Comparison of ENCODE assay signal across 14 mouse cellular contexts in genomic region chr7:134376786-134377185, GRCm38 (mm10). TPM values are rescaled to one million over a fixed set of nuclear protein-coding genes. Genes with fewer than 3 reads are reported as not detected.
A peak's percentile ranks its signal among the peaks of the same experiment; 100 is the strongest.
DNase-seq lines count a peak whose midpoint lies in the region; ATAC-seq lines count a peak whose summit lies in the region.
"Had no signal": no experiment of that assay in that cellular context is flagged by ENCODE, and none has a peak within 500 bp of the region (broad histone marks: within the 10 kb centered on the region; RNA-seq: fewer than 3 reads in every experiment).

No protein-coding gene starts in this region.

- H3K27me3 ChIP-seq in heart, embryonic 16.5 days (ENCODE audit: control insufficient read depth, insufficient read depth, low read length) = no peaks in the 10 kb centered on the region
- H3K27me3 ChIP-seq in embryonic facial prominence, embryonic 15.5 days = no peaks in the 10 kb centered on the region

- no peak overlapping the region for H3K27ac ChIP-seq in heart, embryonic 16.5 days (ENCODE audit: low read length)
- 0 out of 2 replicates have a peak overlapping the region, but pooled peaks have one; percentile 49 for H3K27ac ChIP-seq in embryonic facial prominence, embryonic 15.5 days (replicated peaks)
- H3K27ac ChIP-seq: hindbrain, embryonic 10.5 days had no signal

- peaks cover 6% of the 10 kb centered on the region for H3K4me1 ChIP-seq in heart, embryonic 16.5 days (ENCODE audit: control insufficient read depth, insufficient read depth, low read length)
- H3K4me1 ChIP-seq in embryonic facial prominence, embryonic 15.5 days = peaks cover 20% of the 10 kb centered on the region

- no peaks in the 10 kb centered on the region for H3K9me3 ChIP-seq in heart, embryonic 16.5 days (replicated peaks; ENCODE audit: control insufficient read depth, low read length)
- no peaks in the 10 kb centered on the region for H3K9me3 ChIP-seq in embryonic facial prominence, embryonic 15.5 days (replicated peaks)
- H3K9me3 ChIP-seq: hindbrain, embryonic 10.5 days had no signal

- WGBS in heart, embryonic 16.5 days = 52% methylated on average over 7 of the region's 7 CpGs
- WGBS in embryonic facial prominence, embryonic 15.5 days = 44% methylated on average over 7 of the region's 7 CpGs

- no peak overlapping the region for H3K4me3 ChIP-seq in heart, embryonic 16.5 days (ENCODE audit: low read length)
- H3K4me3 ChIP-seq in embryonic facial prominence, embryonic 15.5 days (replicated peaks) = no peak overlapping the region
- H3K4me3 ChIP-seq: hindbrain, embryonic 10.5 days; myocyte had no signal

- no peak for DNase-seq in heart, postnatal 14 days
- DNase-seq in lung, postnatal 36 days = peak; percentile 4
- DNase-seq in lung, postnatal 10 days = no peak
- DNase-seq in layer of hippocampus, postnatal 25 days (ENCODE audit: extremely low spot score in 1 of 2, low spot score in 1 of 2) = peak; percentile 10 to 16
- DNase-seq in urinary bladder, adult 18-20 months (ENCODE audit: low spot score in 2 of 2) = no peak
- DNase-seq: cerebellum, adult 9-10 months; kidney, adult 2 months; thymus, postnatal 4 days had no signal

- H3K4me2 ChIP-seq in heart, embryonic 16.5 days (ENCODE audit: low read depth, low read length) = no peak overlapping the region
- H3K4me2 ChIP-seq in embryonic facial prominence, embryonic 15.5 days (replicated peaks) = no peak overlapping the region
- H3K4me2 ChIP-seq: liver, embryonic 11.5 days had no signal

- no peak overlapping the region for H3K9ac ChIP-seq in heart, embryonic 16.5 days (ENCODE audit: low read length)
- H3K9ac ChIP-seq in embryonic facial prominence, embryonic 15.5 days = no peak overlapping the region

- H3K36me3 ChIP-seq in heart, embryonic 16.5 days (ENCODE audit: control insufficient read depth, insufficient read depth) = no peaks in the 10 kb centered on the region
- H3K36me3 ChIP-seq in embryonic facial prominence, embryonic 15.5 days = no peaks in the 10 kb centered on the region
- H3K36me3 ChIP-seq: hindbrain, embryonic 10.5 days had no signal

- 0 out of 2 replicates have a peak, but pooled peaks have one; percentile 10 for ATAC-seq in heart, embryonic 16.5 days (replicated peaks; ENCODE audit: extremely low read depth, insufficient read depth, low FRiP score)
- no peak for ATAC-seq in embryonic facial prominence, embryonic 15.5 days (ENCODE audit: insufficient number of reproducible peaks, low FRiP score, low TSS enrichment, low read depth)

- intact Hi-C loops in heart, postnatal 14 days (cut with DNase I) = no loop called here

RNA-seq across cellular contexts. Expression of gene D7Ertd443e, which starts 8.7 kb away (rescaled TPM):
- 0.07 and 0.24 TPM in 2 replicates for polyA plus RNA-seq in heart, embryonic 16.5 days (2015; fragmentation: Nextera tagmentation; extraction: Ambion mirVana)
- total RNA-seq in heart, postnatal 14 days (2021) = 1 to 10 TPM; 1.6 to 2.4 TPM
- 0.51 and 0.66 TPM in 2 replicates for polyA plus RNA-seq in embryonic facial prominence, embryonic 15.5 days (2015; fragmentation: Nextera tagmentation; extraction: Ambion mirVana)
- total RNA-seq in layer of hippocampus, postnatal 25 days (2021) = 1 to 10 TPM; 3.5 TPM
- polyA plus RNA-seq: liver, embryonic 11.5 days; small intestine, adult 2 months had no signal

Comparison
In these comparisons a context has a peak if more than half of its experiments do, and no peak if none do; other contexts are left out.
1. DNase-seq: peak in lung, postnatal 36 days (single experiment) and layer of hippocampus, postnatal 25 days (2 of 2); none in heart, postnatal 14 days (0 of 2), lung, postnatal 10 days (single experiment) and urinary bladder, adult 18-20 months (0 of 2).